Mouse (Mus musculus) brain, embryonic 14.5 days (tissue): ENCODE results near the gene Cldn1.

Source experiments
- CTCF ChIP-seq: fragments of 200-500 bp; IDR thresholded peaks from 2 replicates; pipeline ENCODE4 v1.5.1; 2012; ENCODE audit warnings: inconsistent platforms, mild to moderate bottlenecking, moderate library complexity, borderline replicate concordance; ENCODE audit not compliant: insufficient read depth, insufficient read length; ENCODE audit errors: extremely low read depth
- POLR2A ChIP-seq: fragments of 200-500 bp; IDR thresholded peaks from 2 replicates; pipeline ENCODE4 v1.6.1; 2012; ENCODE audit warnings: mild to moderate bottlenecking, inconsistent platforms, borderline replicate concordance; ENCODE audit not compliant: poor library complexity, insufficient read depth, insufficient read length, severe bottlenecking; ENCODE audit errors: extremely low read depth

- TF ChIP-seq CTCF (no peak), POLR2A (no peak)
Observed at GRCm38 (mm10) chr16:26369044-26369730, 2.5 kb downstream of the Cldn1 start.
